Comparison of ENCODE assay signal across 15 mouse cellular contexts in the genomic region with DNA sequence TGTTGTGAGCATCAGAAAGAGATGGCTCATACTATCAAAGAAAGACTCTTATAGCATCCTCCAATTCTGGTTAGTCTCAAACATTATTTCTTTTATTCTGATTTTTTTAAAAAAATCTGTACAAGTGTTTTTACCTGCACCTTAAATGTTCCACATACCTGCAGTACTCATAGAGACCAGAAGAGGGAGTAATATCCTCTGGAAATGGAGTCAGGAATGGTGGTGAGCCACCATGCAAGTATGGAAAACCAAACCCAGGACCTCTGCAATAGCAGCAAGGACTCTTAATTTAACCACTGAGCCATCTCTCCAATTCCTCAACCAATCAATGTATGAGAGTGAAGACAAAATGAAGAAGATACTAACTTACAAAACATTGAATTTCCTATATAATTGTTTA. TPM values are rescaled to one million over a fixed set of nuclear protein-coding genes. Genes with fewer than 3 reads are reported as not detected.
DNase-seq lines count a peak whose midpoint lies in the region; ATAC-seq and TF ChIP-seq lines count a peak whose summit lies in the region.
"Had no signal": no experiment of that assay in that cellular context is flagged by ENCODE, and none has a peak within 500 bp of the region (broad histone marks: within the 10 kb centered on the region; RNA-seq: fewer than 3 reads in every experiment).

No protein-coding gene starts in this region.

- 0 out of 2 replicates have a peak, but pooled peaks have one; percentile 9 for TF ChIP-seq CTCF in kidney, adult 2 months (conservative IDR thresholded peaks at IDR 0.05; ENCODE audit: insufficient read depth, insufficient read length, low read depth, low read length)
- peak; percentile 54 for TF ChIP-seq CTCF in stomach, postnatal 0 days (IDR thresholded peaks at IDR 0.05; ENCODE audit: low read depth)

- ATAC-seq in stomach, postnatal 0 days (ENCODE audit: low FRiP score, low TSS enrichment) = no peak

- no peak overlapping the region for H3K27ac ChIP-seq in kidney, adult 2 months (ENCODE audit: insufficient read depth, low read depth, low read length)
- no peak overlapping the region for H3K27ac ChIP-seq in stomach, postnatal 0 days (replicated peaks)
- H3K27ac ChIP-seq: embryonic facial prominence, embryonic 15.5 days; macrophage had no signal

- TF ChIP-seq POLR2A in kidney, adult 2 months (IDR thresholded peaks at IDR 0.05; ENCODE audit: low read depth, low read length) = no peak

- no peaks in the 10 kb centered on the region for H3K36me3 ChIP-seq in kidney, adult 2 months (ENCODE audit: control insufficient read depth, insufficient read depth, low read length)
- no peaks in the 10 kb centered on the region for H3K36me3 ChIP-seq in stomach, postnatal 0 days (ENCODE audit: control insufficient read depth, insufficient read depth, low read length)
- H3K36me3 ChIP-seq: embryonic facial prominence, embryonic 15.5 days had no signal

- DNase-seq in kidney, adult 2 months = no peak
- DNase-seq in kidney, adult 11 months = no peak
- DNase-seq in thymus, postnatal 0 days (ENCODE audit: low spot score) = peak; percentile 23
- DNase-seq in thymus, postnatal 10 days (ENCODE audit: low spot score in 2 of 2) = no peak
- DNase-seq in brain, adult 2 months (ENCODE audit: low read depth, low spot score) = peak; percentile 38
- DNase-seq in stomach, postnatal 0 days (ENCODE audit: low spot score) = no peak
- no peak for DNase-seq in right cerebral cortex, adult 2 months (ENCODE audit: low spot score in 2 of 2)
- DNase-seq in thymus, postnatal 25 days = no peak
- DNase-seq: cerebellum, postnatal 14 days; spleen, adult 18-20 months; thymus, adult 18-20 months had no signal

- no peak for TF ChIP-seq EP300 in stomach, postnatal 0 days (optimal IDR thresholded peaks at IDR 0.05)

- no peak overlapping the region for H3K9ac ChIP-seq in stomach, postnatal 0 days (ENCODE audit: low read length)
- H3K9ac ChIP-seq: embryonic facial prominence, embryonic 15.5 days had no signal

- no peak overlapping the region for H3K4me2 ChIP-seq in stomach, postnatal 0 days (replicated peaks; ENCODE audit: low read depth)
- H3K4me2 ChIP-seq: embryonic facial prominence, embryonic 15.5 days had no signal

- H3K9me3 ChIP-seq in stomach, postnatal 0 days (ENCODE audit: control insufficient read depth, low read length) = no peaks in the 10 kb centered on the region
- H3K9me3 ChIP-seq: embryonic facial prominence, embryonic 15.5 days had no signal

- H3K4me1 ChIP-seq in kidney, adult 2 months (ENCODE audit: control insufficient read depth, insufficient read depth, low read length) = no peaks in the 10 kb centered on the region
- no peaks in the 10 kb centered on the region for H3K4me1 ChIP-seq in stomach, postnatal 0 days (replicated peaks; ENCODE audit: control insufficient read depth, insufficient read depth)
- H3K4me1 ChIP-seq: embryonic facial prominence, embryonic 15.5 days had no signal

- no peak overlapping the region for H3K4me3 ChIP-seq in kidney, adult 2 months (ENCODE audit: insufficient read depth, low read depth, low read length)
- no peak overlapping the region for H3K4me3 ChIP-seq in stomach, postnatal 0 days (ENCODE audit: low read depth, low read length)
- H3K4me3 ChIP-seq: embryonic facial prominence, embryonic 15.5 days had no signal

- no peaks in the 10 kb centered on the region for H3K27me3 ChIP-seq in kidney, adult 2 months (replicated peaks; ENCODE audit: control insufficient read depth, insufficient read depth, low read length)
- no peaks in the 10 kb centered on the region for H3K27me3 ChIP-seq in stomach, postnatal 0 days (ENCODE audit: control insufficient read depth, insufficient read depth, low read length)
- H3K27me3 ChIP-seq: embryonic facial prominence, embryonic 15.5 days had no signal

RNA-seq across cellular contexts. Expression of a gene that starts 47.3 kb away (rescaled TPM):
- polyA plus RNA-seq in kidney, adult 2 months (2012; rRNA removed) = 0.05 and 0.58 TPM in 2 replicates
- 5.3 and 5.7 TPM in 2 replicates for polyA plus RNA-seq in thymus, postnatal 0 days (2015; fragmentation: Nextera tagmentation; extraction: Ambion mirVana)
- 0.02 TPM in 1 of 2 replicates, not detected in the other for polyA plus RNA-seq in stomach, postnatal 0 days (2015; fragmentation: Nextera tagmentation; extraction: Ambion mirVana)
- polyA plus RNA-seq: hindbrain, embryonic 11.5 days; kidney, embryonic 14.5 days; macrophage had no signal

RNA-seq across cellular contexts. Expression of a gene that starts 52.4 kb away (rescaled TPM):
- polyA plus RNA-seq in kidney, adult 2 months (2012; rRNA removed) = 16.1 and 19.5 TPM in 2 replicates
- 103 TPM in 2 replicates for polyA plus RNA-seq in thymus, postnatal 0 days (2015; fragmentation: Nextera tagmentation; extraction: Ambion mirVana)
- polyA plus RNA-seq in stomach, postnatal 0 days (2015; fragmentation: Nextera tagmentation; extraction: Ambion mirVana) = 50.5 and 54.3 TPM in 2 replicates

Comparison
In these comparisons a context has a peak if more than half of its experiments do, and no peak if none do; other contexts are left out.
1. DNase-seq: peak in thymus, postnatal 0 days (single experiment) and brain, adult 2 months (single experiment); none in kidney, adult 2 months (single experiment), kidney, adult 11 months (single experiment), thymus, postnatal 10 days (0 of 2), stomach, postnatal 0 days (single experiment), right cerebral cortex, adult 2 months (0 of 2) and thymus, postnatal 25 days (single experiment).